Comparison of ENCODE assay signal across 9 mouse cellular contexts in the genomic region with DNA sequence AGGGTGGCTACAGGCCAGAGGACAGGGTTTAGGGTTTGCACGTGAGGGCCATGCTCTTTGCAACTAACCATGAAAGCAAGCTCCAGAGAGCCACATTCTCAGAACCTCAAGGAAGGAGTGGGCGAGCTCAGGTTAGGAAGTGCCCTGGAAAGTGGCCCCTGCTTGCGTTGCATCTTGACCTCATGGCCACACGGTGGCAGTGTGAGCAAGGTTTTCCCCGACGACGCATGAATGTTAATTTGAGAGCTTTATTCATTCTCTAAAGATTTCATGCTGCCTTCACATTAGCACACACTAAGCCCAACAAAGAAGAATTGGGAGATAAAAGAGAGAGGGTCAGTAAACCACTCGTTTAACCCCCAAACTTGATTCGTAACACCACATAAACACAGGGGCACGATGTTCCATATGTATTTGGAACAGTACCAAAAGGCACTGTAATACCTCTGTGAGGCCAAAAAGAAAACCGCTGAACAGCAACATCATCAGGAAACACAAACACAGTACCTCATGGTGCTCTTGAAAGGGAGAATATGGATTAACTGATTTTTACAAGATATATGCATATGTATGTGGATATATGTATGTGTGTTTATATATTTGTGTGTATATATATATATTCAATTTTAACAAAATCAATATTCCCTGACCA. TPM values are rescaled to one million over a fixed set of nuclear protein-coding genes. Genes with fewer than 3 reads are reported as not detected.
DNase-seq lines count a peak whose midpoint lies in the region; ATAC-seq and TF ChIP-seq lines count a peak whose summit lies in the region.
"Had no signal": no experiment of that assay in that cellular context is flagged by ENCODE, and none has a peak within 500 bp of the region (broad histone marks: within the 10 kb centered on the region; RNA-seq: fewer than 3 reads in every experiment).

No protein-coding gene starts in this region.

- H3K79me2 ChIP-seq in CH12.LX (replicated peaks; ENCODE audit: control insufficient read depth, extremely low read depth, insufficient read depth, poor library complexity, severe bottlenecking): no peaks in the 10 kb centered on the region

- no peaks in the 10 kb centered on the region for H3K9me3 ChIP-seq in CH12.LX (replicated peaks; ENCODE audit: low read length)
- no peaks in the 10 kb centered on the region for H3K9me3 ChIP-seq in embryonic facial prominence, embryonic 14.5 days (ENCODE audit: control insufficient read depth, low read length)
- no peaks in the 10 kb centered on the region for H3K9me3 ChIP-seq in heart, embryonic 12.5 days (replicated peaks)
- no peaks in the 10 kb centered on the region for H3K9me3 ChIP-seq in liver, embryonic 15.5 days (replicated peaks)
- no peaks in the 10 kb centered on the region for H3K9me3 ChIP-seq in neural tube, embryonic 12.5 days
- H3K9me3 ChIP-seq: heart, embryonic 15.5 days had no signal

- peak; percentile 67 to 94 for TF ChIP-seq CTCF in CH12.LX (conservative IDR thresholded peaks at IDR 0.05 in 1 of 2, IDR thresholded peaks at IDR 0.05 in 1 of 2; ENCODE audit: low read depth in 2 of 2, low read length in 2 of 2)

- H3K27me3 ChIP-seq in CH12.LX (replicated peaks): peaks cover 7% of the 10 kb centered on the region
- no peaks in the 10 kb centered on the region for H3K27me3 ChIP-seq in embryonic facial prominence, embryonic 14.5 days (replicated peaks; ENCODE audit: control insufficient read depth, insufficient read depth, low read length)
- H3K27me3 ChIP-seq in heart, embryonic 12.5 days (replicated peaks): 0 out of 2 replicates have a peak, but pooled peaks cover 20% of the 10 kb centered on the region
- H3K27me3 ChIP-seq in liver, embryonic 15.5 days: peaks cover 44% of the 10 kb centered on the region
- H3K27me3 ChIP-seq in neural tube, embryonic 12.5 days (replicated peaks): no peaks in the 10 kb centered on the region

- H3K27ac ChIP-seq in CH12.LX (ENCODE audit: insufficient read depth, low read depth): no peak overlapping the region
- H3K27ac ChIP-seq in embryonic facial prominence, embryonic 14.5 days (replicated peaks; ENCODE audit: low read depth, low read length): no peak overlapping the region
- H3K27ac ChIP-seq in heart, embryonic 12.5 days (ENCODE audit: poor library complexity, severe bottlenecking): no peak overlapping the region
- peak overlapping the region; percentile 5; the same call in 1 of the 2 replicates for H3K27ac ChIP-seq in liver, embryonic 15.5 days (replicated peaks)
- H3K27ac ChIP-seq in neural tube, embryonic 12.5 days: no peak overlapping the region
- H3K27ac ChIP-seq: heart, embryonic 15.5 days had no signal

- no peaks in the 10 kb centered on the region for H3K36me3 ChIP-seq in CH12.LX (replicated peaks in 1 of 2; ENCODE audit: control insufficient read depth in 1 of 2, insufficient read depth in 1 of 2, low read length in 1 of 2)
- no peaks in the 10 kb centered on the region for H3K36me3 ChIP-seq in embryonic facial prominence, embryonic 14.5 days (ENCODE audit: control insufficient read depth, insufficient read depth, low read length)
- H3K36me3 ChIP-seq in heart, embryonic 12.5 days: no peaks in the 10 kb centered on the region
- no peaks in the 10 kb centered on the region for H3K36me3 ChIP-seq in liver, embryonic 15.5 days (replicated peaks)
- H3K36me3 ChIP-seq in neural tube, embryonic 12.5 days: no peaks in the 10 kb centered on the region
- H3K36me3 ChIP-seq: heart, embryonic 15.5 days had no signal

- H3K4me1 ChIP-seq in CH12.LX (ENCODE audit: control insufficient read depth in 1 of 2, insufficient read depth in 2 of 2): no peaks in the 10 kb centered on the region
- no peaks in the 10 kb centered on the region for H3K4me1 ChIP-seq in embryonic facial prominence, embryonic 14.5 days (ENCODE audit: control insufficient read depth, insufficient read depth, low read length)
- H3K4me1 ChIP-seq in heart, embryonic 12.5 days (replicated peaks): peaks cover 3% of the 10 kb centered on the region
- H3K4me1 ChIP-seq in liver, embryonic 15.5 days (replicated peaks): peaks cover 17% of the 10 kb centered on the region
- no peaks in the 10 kb centered on the region for H3K4me1 ChIP-seq in neural tube, embryonic 12.5 days

- in situ Hi-C loops in CH12.LX (cut with MboI; ENCODE audit: low pct_ligation_motif_present, low pct_unique_long_range_greater_than_20kb, low sequenced_read_pairs): loop anchor here (10.0 kb wide), 1 partner anchor 179 kb away; a partner anchor contains a TSS

- TF ChIP-seq POLR2A in CH12.LX (IDR thresholded peaks at IDR 0.05; ENCODE audit: low read depth, low read length): no peak

- peak; percentile 93 for TF ChIP-seq RAD21 in CH12.LX (IDR thresholded peaks at IDR 0.05; ENCODE audit: low read depth, low read length)

- dilution Hi-C loops in CH12.LX (cut with MboI; ENCODE audit: extremely low pct_ligation_motif_present, extremely low pct_unique_long_range_greater_than_20kb, low sequenced_read_pairs): no loop called here

- peak; percentile 53 for ATAC-seq in embryonic facial prominence, embryonic 14.5 days (ENCODE audit: low read depth)
- no peak for ATAC-seq in heart, embryonic 12.5 days (ENCODE audit: insufficient number of reproducible peaks, low FRiP score)
- ATAC-seq in liver, embryonic 15.5 days (ENCODE audit: insufficient read depth): 0 out of 2 replicates have a peak, but pooled peaks have one; percentile 8
- 0 out of 2 replicates have a peak, but pooled peaks have one; percentile 41 for ATAC-seq in neural tube, embryonic 12.5 days (ENCODE audit: low FRiP score, low read depth)

- no peak overlapping the region for H3K4me3 ChIP-seq in CH12.LX (replicated peaks in 1 of 3; ENCODE audit: low read depth in 2 of 3, low read length in 2 of 3, poor library complexity in 1 of 3)
- H3K4me3 ChIP-seq in embryonic facial prominence, embryonic 14.5 days (ENCODE audit: low read depth, low read length): no peak overlapping the region
- no peak overlapping the region for H3K4me3 ChIP-seq in heart, embryonic 12.5 days
- no peak overlapping the region for H3K4me3 ChIP-seq in liver, embryonic 15.5 days (replicated peaks)
- no peak overlapping the region for H3K4me3 ChIP-seq in neural tube, embryonic 12.5 days
- H3K4me3 ChIP-seq: heart, embryonic 15.5 days had no signal

- no peak overlapping the region for H3K9ac ChIP-seq in CH12.LX (ENCODE audit: insufficient read depth, low read depth)
- no peak overlapping the region for H3K9ac ChIP-seq in embryonic facial prominence, embryonic 14.5 days (ENCODE audit: low read depth, low read length)
- no peak overlapping the region for H3K9ac ChIP-seq in heart, embryonic 12.5 days
- no peak overlapping the region for H3K9ac ChIP-seq in liver, embryonic 15.5 days
- no peak overlapping the region for H3K9ac ChIP-seq in neural tube, embryonic 12.5 days
- H3K9ac ChIP-seq: heart, embryonic 15.5 days had no signal

- 6% methylated on average over 11 of the region's 11 CpGs for WGBS in embryonic facial prominence, embryonic 14.5 days
- 14% methylated on average over 11 of the region's 11 CpGs for WGBS in heart, embryonic 12.5 days
- 14% methylated on average over 11 of the region's 11 CpGs for WGBS in liver, embryonic 15.5 days (ENCODE audit: insufficient replicate concordance)
- WGBS in neural tube, embryonic 12.5 days: 9% methylated on average over 11 of the region's 11 CpGs

- H3K4me2 ChIP-seq in CH12.LX (ENCODE audit: insufficient read depth, low read depth, poor library complexity, severe bottlenecking): no peak overlapping the region
- H3K4me2 ChIP-seq in embryonic facial prominence, embryonic 14.5 days (ENCODE audit: low read depth, low read length): 0 out of 2 replicates have a peak overlapping the region, but pooled peaks have one; percentile 15
- 0 out of 2 replicates have a peak overlapping the region, but pooled peaks have one; percentile 27 for H3K4me2 ChIP-seq in heart, embryonic 12.5 days
- H3K4me2 ChIP-seq in liver, embryonic 15.5 days: no peak overlapping the region
- 0 out of 2 replicates have a peak overlapping the region, but pooled peaks have one; percentile 21 for H3K4me2 ChIP-seq in neural tube, embryonic 12.5 days (replicated peaks)
- H3K4me2 ChIP-seq: heart, embryonic 15.5 days had no signal

- no peak for TF ChIP-seq EP300 in CH12.LX (IDR thresholded peaks at IDR 0.05; ENCODE audit: low read length)

- DNase-seq in CH12.LX (ENCODE audit: extremely low read depth): peak; percentile 65
- DNase-seq in adrenal gland, postnatal 36 days: peak; percentile 68 to 77
- peak; percentile 69 for DNase-seq in embryonic facial prominence, embryonic 14.5 days (ENCODE audit: low spot score)
- DNase-seq in kidney, postnatal 4 days: peak; percentile 77 to 80
- peak; percentile 82 for DNase-seq in testis, postnatal 10 days (ENCODE audit: low spot score)

TF ChIP-seq in CH12.LX, 34 proteins besides CTCF, POLR2A, EP300 and RAD21:
- 0 out of 2 replicates have a peak, but pooled peaks have one; percentile 19 for TF ChIP-seq ELF1 (IDR thresholded peaks at IDR 0.05; ENCODE audit: low read depth, low read length)
- no peak for TF ChIP-seq SIN3A (IDR thresholded peaks at IDR 0.05; ENCODE audit: low read length)
- peak; percentile 92 for TF ChIP-seq SMC3 (IDR thresholded peaks at IDR 0.05; ENCODE audit: low read depth, low read length)
TF ChIP-seq in CH12.LX: peak in this region for 2.

RNA-seq across cellular contexts. Expression of a gene that starts 41.0 kb away (rescaled TPM):
- total RNA-seq in CH12.LX (2012; rRNA removed) (22.6 and 24.4 TPM in 2 replicates), CH12.LX (2014; rRNA removed) (36.2 and 40.4 TPM in 2 replicates)
- polyA plus RNA-seq in CH12.LX (2012; ENCODE audit: insufficient read length, low read depth): 33.2 and 36.9 TPM in 2 replicates
- 10 to 100 TPM; 15.5 to 15.9 TPM for total RNA-seq in adrenal gland, postnatal 36 days (2021)
- polyA plus RNA-seq in embryonic facial prominence, embryonic 14.5 days (2014; fragmentation: Nextera tagmentation; extraction: Ambion mirVana): 39.4 and 43.6 TPM in 2 replicates
- polyA plus RNA-seq in heart, embryonic 12.5 days (2016; fragmentation: Nextera tagmentation; extraction: Ambion mirVana): 24.1 and 25.1 TPM in 2 replicates
- polyA plus RNA-seq in liver, embryonic 15.5 days (2015; fragmentation: Nextera tagmentation; extraction: Ambion mirVana): 73.8 and 78.2 TPM in 2 replicates
- polyA plus RNA-seq in neural tube, embryonic 12.5 days (2016; fragmentation: Nextera tagmentation; extraction: Ambion mirVana): 59.0 and 60.4 TPM in 2 replicates

Comparison
In these comparisons a context has a peak if more than half of its experiments do, and no peak if none do; other contexts are left out.
1. H3K4me2 ChIP-seq: peak in embryonic facial prominence, embryonic 14.5 days (single experiment), heart, embryonic 12.5 days (single experiment) and neural tube, embryonic 12.5 days (single experiment); none in CH12.LX (single experiment) and liver, embryonic 15.5 days (single experiment).
2. Peak in every context shown above with its lines, with median percentiles within 50 percentile points of each other: DNase-seq.